Mouse (Mus musculus) MEL (cell line): ENCODE data around the gene Itprid1. TPM values are rescaled to one million over a fixed set of nuclear protein-coding genes. Genes with fewer than 3 reads are reported as not detected.

Experiments
- DNase-seq: peaks from one replicate; pipeline ENCODE4 v3.0.0; 2011; ENCODE audit warnings: low read depth, low spot score
- H3K27ac ChIP-seq: 2 replicates; pipeline ENCODE4 v1.5.1; 2012; ENCODE audit warnings: low read depth, mild to moderate bottlenecking, control low read depth, low read length, moderate library complexity; ENCODE audit not compliant: control insufficient read depth
- H3K27me3 ChIP-seq, 2 experiments: fragments of 150-350 bp in 1 of 2; sonication (generic) in 1 of 2; 2 replicates each; pipeline ENCODE4 v1.6.1; 2012; ENCODE audit warnings: low read length in 2 of 2, mild to moderate bottlenecking in 2 of 2, improper control_type of control experiment in 1 of 2, moderate library complexity in 1 of 2; ENCODE audit not compliant: insufficient read depth in 2 of 2, control insufficient read depth in 1 of 2
- H3K36me3 ChIP-seq, 2 experiments: 2 replicates each; pipeline ENCODE4 v1.6.1; 2012 to 2014; ENCODE audit warnings: low read length in 2 of 2, improper control_type of control experiment in 1 of 2, inconsistent platforms in 1 of 2, mild to moderate bottlenecking in 1 of 2; ENCODE audit not compliant: insufficient read depth in 2 of 2, control insufficient read depth in 1 of 2
- H3K4me1 ChIP-seq, 2 experiments: fragments of 150-350 bp in 1 of 2; sonication (generic) in 1 of 2; 2 replicates each; pipeline ENCODE4 v1.6.1; 2012; ENCODE audit warnings: low read length in 2 of 2, improper control_type of control experiment in 1 of 2, mild to moderate bottlenecking in 1 of 2; ENCODE audit not compliant: insufficient read depth in 2 of 2, control insufficient read depth in 1 of 2
- H3K4me3 ChIP-seq, 2 experiments: fragments of 150-350 bp in 1 of 2; sonication (generic) in 1 of 2; 2 replicates each; pipeline ENCODE4 v1.5.1; 2012; ENCODE audit warnings: low read depth in 2 of 2, low read length in 2 of 2, mild to moderate bottlenecking in 2 of 2, moderate library complexity in 2 of 2, control low read depth in 1 of 2, improper control_type of control experiment in 1 of 2; ENCODE audit not compliant: control insufficient read depth in 1 of 2, insufficient read depth in 1 of 2
- H3K79me2 ChIP-seq: 2 replicates; pipeline ENCODE4 v1.6.1; 2012; ENCODE audit warnings: mild to moderate bottlenecking, low read length, moderate library complexity; ENCODE audit not compliant: control insufficient read depth, poor library complexity, insufficient read depth
- H3K9ac ChIP-seq: 2 replicates; pipeline ENCODE4 v1.6.1; 2012; ENCODE audit warnings: low read depth, mild to moderate bottlenecking, control low read depth, low read length, moderate library complexity; ENCODE audit not compliant: control insufficient read depth, poor library complexity, severe bottlenecking
- H3K9me3 ChIP-seq: fragments of 150-350 bp; sonication (generic); replicated peaks from 2 replicates; pipeline ENCODE4 v1.6.1; 2012; ENCODE audit warnings: mild to moderate bottlenecking, low read length, improper control_type of control experiment, moderate library complexity; ENCODE audit not compliant: insufficient read depth
- BHLHE40 ChIP-seq: IDR thresholded peaks from 2 replicates; pipeline ENCODE4 v1.6.1; 2012; ENCODE audit warnings: low read depth, mild to moderate bottlenecking, inconsistent platforms, low read length, improper control_type of control experiment, borderline replicate concordance
- CHD1 ChIP-seq: IDR thresholded peaks from 2 replicates; pipeline ENCODE4 v1.6.1; 2012; ENCODE audit warnings: low read depth, mild to moderate bottlenecking, inconsistent platforms, low read length, improper control_type of control experiment
- CHD2 ChIP-seq: IDR thresholded peaks from 2 replicates; pipeline ENCODE4 v1.6.1; 2011; ENCODE audit warnings: low read length, improper control_type of control experiment
- CTCF ChIP-seq, 3 experiments: IDR thresholded peaks in 2 of 3; conservative IDR thresholded peaks in 1 of 3; 2 replicates each; pipeline ENCODE4 v1.5.1; 2011 to 2012; ENCODE audit warnings: low read length in 3 of 3, low read depth in 2 of 3, mild to moderate bottlenecking in 2 of 3, improper control_type of control experiment in 1 of 3, inconsistent platforms in 1 of 3, mixed read lengths in 1 of 3, moderate library complexity in 1 of 3; ENCODE audit not compliant: control insufficient read depth in 1 of 3, insufficient read depth in 1 of 3, poor library complexity in 1 of 3, severe bottlenecking in 1 of 3
- E2F4 ChIP-seq: IDR thresholded peaks from 2 replicates; pipeline ENCODE4 v1.6.1; 2011; ENCODE audit warnings: low read depth, low read length, improper control_type of control experiment, borderline replicate concordance
- ETS1 ChIP-seq: IDR thresholded peaks from 2 replicates; pipeline ENCODE4 v1.6.1; 2012; ENCODE audit warnings: low read depth, mild to moderate bottlenecking, inconsistent platforms, low read length, improper control_type of control experiment, moderate library complexity
- GABPA ChIP-seq: IDR thresholded peaks from 2 replicates; pipeline ENCODE4 v1.6.1; 2012; ENCODE audit warnings: low read depth, mild to moderate bottlenecking, inconsistent platforms, low read length, improper control_type of control experiment, moderate library complexity
- GATA1 ChIP-seq: IDR thresholded peaks from 2 replicates; pipeline ENCODE4 v1.6.1; 2011; ENCODE audit warnings: low read depth, low read length, improper control_type of control experiment
- HCFC1 ChIP-seq: IDR thresholded peaks from 2 replicates; pipeline ENCODE4 v1.6.1; 2012; ENCODE audit warnings: low read depth, mild to moderate bottlenecking, inconsistent platforms, low read length, improper control_type of control experiment, moderate library complexity
- KAT2A ChIP-seq: conservative IDR thresholded peaks from 2 replicates; pipeline ENCODE4 v1.6.1; 2012; ENCODE audit warnings: low read depth, low read length, improper control_type of control experiment, inconsistent platforms
- MAFK ChIP-seq: IDR thresholded peaks from 2 replicates; pipeline ENCODE4 v1.6.1; 2011; ENCODE audit warnings: low read depth, mild to moderate bottlenecking, low read length, improper control_type of control experiment, borderline replicate concordance
- MAX ChIP-seq: IDR thresholded peaks from 2 replicates; pipeline ENCODE4 v1.6.1; 2011; ENCODE audit warnings: low read length, improper control_type of control experiment
- MEF2A ChIP-seq: IDR thresholded peaks from 2 replicates; pipeline ENCODE4 v1.6.1; 2014; ENCODE audit warnings: low read depth, mild to moderate bottlenecking, inconsistent platforms, low read length, improper control_type of control experiment; ENCODE audit not compliant: poor library complexity, insufficient replicate concordance, severe bottlenecking; ENCODE audit errors: extremely low read depth
- MXI1 ChIP-seq: IDR thresholded peaks from 2 replicates; pipeline ENCODE4 v1.6.1; 2011; ENCODE audit warnings: mild to moderate bottlenecking, low read depth, low read length, improper control_type of control experiment
- MYB ChIP-seq: IDR thresholded peaks from 2 replicates; pipeline ENCODE4 v1.6.1; 2011; ENCODE audit warnings: mild to moderate bottlenecking, low read depth, low read length, improper control_type of control experiment
- MYC ChIP-seq: IDR thresholded peaks from 2 replicates; pipeline ENCODE4 v1.6.1; 2011; ENCODE audit warnings: low read depth, mild to moderate bottlenecking, low read length, improper control_type of control experiment, moderate library complexity
- NELFE ChIP-seq: IDR thresholded peaks from 2 replicates; pipeline ENCODE4 v1.6.1; 2011; ENCODE audit warnings: low read depth, low read length, improper control_type of control experiment
- NRF1 ChIP-seq: IDR thresholded peaks from 2 replicates; pipeline ENCODE4 v1.6.1; 2014; ENCODE audit warnings: low read depth, mild to moderate bottlenecking, inconsistent platforms, low read length, improper control_type of control experiment, moderate library complexity; ENCODE audit not compliant: poor library complexity, insufficient read depth, severe bottlenecking
- POLR2A ChIP-seq, 2 experiments: IDR thresholded peaks; 2 replicates each; pipeline ENCODE4 v1.6.1; 2011 to 2012; ENCODE audit warnings: low read length in 2 of 2, mild to moderate bottlenecking in 2 of 2, control low read depth in 1 of 2, improper control_type of control experiment in 1 of 2, low read depth in 1 of 2, moderate library complexity in 1 of 2; ENCODE audit not compliant: control insufficient read depth in 1 of 2, insufficient read depth in 1 of 2, poor library complexity in 1 of 2
- POLR2AphosphoS2 ChIP-seq: IDR thresholded peaks from 2 replicates; pipeline ENCODE4 v1.6.1; 2011; ENCODE audit warnings: low read length, improper control_type of control experiment
- POLR2AphosphoS5 ChIP-seq: IDR thresholded peaks from 2 replicates; pipeline ENCODE4 v1.6.1; 2012; ENCODE audit warnings: low read depth, borderline replicate concordance, mild to moderate bottlenecking, inconsistent platforms, low read length, moderate library complexity, mixed read lengths
- RCOR1 ChIP-seq: IDR thresholded peaks from 2 replicates; pipeline ENCODE4 v1.6.1; 2012; ENCODE audit warnings: low read depth, mild to moderate bottlenecking, inconsistent platforms, low read length, improper control_type of control experiment
- SIN3A ChIP-seq: IDR thresholded peaks from 2 replicates; pipeline ENCODE4 v1.6.1; 2012; ENCODE audit warnings: low read length, improper control_type of control experiment, inconsistent platforms
- TBP ChIP-seq: IDR thresholded peaks from 2 replicates; pipeline ENCODE4 v1.8.0; 2011; ENCODE audit warnings: low read depth, low read length, improper control_type of control experiment
- TCF12 ChIP-seq: IDR thresholded peaks from 2 replicates; pipeline ENCODE4 v1.6.1; 2014; ENCODE audit warnings: low read depth, mild to moderate bottlenecking, inconsistent platforms, low read length, improper control_type of control experiment, moderate library complexity
- USF1 ChIP-seq: IDR thresholded peaks from 2 replicates; pipeline ENCODE4 v1.6.1; 2014; ENCODE audit warnings: low read depth, mild to moderate bottlenecking, inconsistent platforms, low read length, improper control_type of control experiment, moderate library complexity
- ZMIZ1 ChIP-seq: IDR thresholded peaks from 2 replicates; pipeline ENCODE4 v1.6.1; 2012; ENCODE audit warnings: low read depth, mild to moderate bottlenecking, inconsistent platforms, low read length, improper control_type of control experiment, moderate library complexity
- ZNF384 ChIP-seq: IDR thresholded peaks from 2 replicates; pipeline ENCODE4 v1.6.1; 2012; ENCODE audit warnings: low read depth, mild to moderate bottlenecking, inconsistent platforms, low read length, improper control_type of control experiment
- polyA plus RNA-seq, 2 experiments: library from polyadenylated mRNA; stranded (reverse) in 1 of 2; unstranded in 1 of 2; fragments of >175 nt in 1 of 2; fragments of >200 nt in 1 of 2; gene quantifications; 2 replicates each; pipeline versions ENCODE4 v1.2.1 to v1.2.4; 2012; ENCODE audit warnings: low replicate concordance in 2 of 2, low read depth in 1 of 2; ENCODE audit not compliant: insufficient read length in 2 of 2, insufficient read depth in 1 of 2, missing spikeins in 1 of 2
- total RNA-seq: library from RNA; depleted of rRNA; stranded (reverse); fragments of 300-350 nt; gene quantifications from 2 replicates; pipeline ENCODE4 v1.2.3, GENCODE M21; 2012

Itprid1 gene
- total and polyA plus RNA-seq, 3 experiments: not detected

DNA sequence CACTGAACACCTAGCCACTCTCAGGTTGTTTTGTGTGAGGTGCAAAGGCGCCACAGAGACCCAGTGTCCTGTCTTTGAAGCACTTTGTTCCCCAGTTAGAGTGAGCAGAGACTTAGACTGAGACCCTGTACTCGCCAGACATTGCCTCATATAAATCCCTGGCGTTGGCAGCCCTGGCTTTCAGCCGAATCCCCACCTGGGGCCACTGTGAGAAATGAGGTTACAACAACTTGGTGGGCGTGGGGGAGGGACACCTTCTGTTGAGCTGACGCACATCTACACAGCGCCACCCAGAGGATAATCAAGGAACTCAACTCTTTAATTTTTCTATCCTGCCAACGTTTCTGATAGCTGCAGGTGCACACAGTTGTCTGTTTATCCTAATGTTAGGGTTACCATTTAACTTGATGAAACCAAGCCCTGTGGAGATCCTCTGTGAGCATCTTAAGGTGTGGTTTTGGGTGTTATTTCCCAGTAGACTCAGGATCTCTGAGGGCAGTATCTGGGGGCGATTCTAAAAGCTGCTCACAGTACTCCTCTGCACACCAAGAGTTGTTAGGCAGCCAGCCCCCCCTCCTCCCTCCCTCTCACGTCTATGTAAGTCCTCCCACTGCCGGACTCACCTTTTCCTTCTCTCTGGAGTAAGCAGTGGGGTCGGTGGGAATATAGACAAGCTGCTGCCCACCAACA, 32.6 kb upstream of the Itprid1 start:
- Histone ChIP-seq H3K79me2 (no peaks in the 10 kb centered on the region), H3K36me3 (no peaks in the 10 kb centered on the region), H3K4me3 (no peak overlapping the region), H3K4me1 (no peaks in the 10 kb centered on the region), H3K9me3 (no peaks in the 10 kb centered on the region), H3K9ac (no peak overlapping the region), H3K27me3 (no peaks in the 10 kb centered on the region), H3K27ac (no peak overlapping the region)
- DNase-seq: no peak
- TF ChIP-seq POLR2A (IDR thresholded peaks at IDR 0.05; ENCODE audit: control insufficient read depth in 1 of 2, insufficient read depth in 1 of 2, low read depth in 1 of 2, low read length in 2 of 2, poor library complexity in 1 of 2): no peak
- TF ChIP-seq ZNF384: no peak
- TF ChIP-seq MAX: no peak
- no peak for TF ChIP-seq ZMIZ1
- TF ChIP-seq KAT2A: no peak
- TF ChIP-seq HCFC1: no peak
- no peak for TF ChIP-seq GABPA
- TF ChIP-seq MXI1: no peak
- no peak for TF ChIP-seq NELFE
- no peak for TF ChIP-seq GATA1
- TF ChIP-seq CHD1: no peak
- no peak for TF ChIP-seq POLR2AphosphoS2
- TF ChIP-seq BHLHE40: no peak
- no peak for TF ChIP-seq TCF12
- no peak for TF ChIP-seq TBP
- TF ChIP-seq USF1: no peak

GRCm38 (mm10) chr6:55804681-55805000, 32.1 kb upstream of the Itprid1 start:
- Histone ChIP-seq H3K79me2 (no peaks in the 10 kb centered on the region), H3K9ac (no peak overlapping the region), H3K27me3 (no peaks in the 10 kb centered on the region), H3K4me1 (no peaks in the 10 kb centered on the region), H3K9me3 (no peaks in the 10 kb centered on the region), H3K27ac (no peak overlapping the region), H3K36me3 (no peaks in the 10 kb centered on the region), H3K4me3 (no peak overlapping the region)
- no peak for DNase-seq
- TF ChIP-seq E2F4 (no peak), ETS1 (no peak), HCFC1 (no peak), NELFE (no peak), SIN3A (no peak), RCOR1 (no peak), MAX (no peak), MYB (no peak), GATA1 (no peak), CHD2 (no peak), ZMIZ1 (no peak), MXI1 (no peak), POLR2AphosphoS5 (no peak), POLR2A (IDR thresholded peaks at IDR 0.05; ENCODE audit: control insufficient read depth in 1 of 2, insufficient read depth in 1 of 2, low read depth in 1 of 2, low read length in 2 of 2, poor library complexity in 1 of 2) (no peak), MEF2A (no peak), MAFK (no peak), CTCF (IDR thresholded peaks at IDR 0.05 in 2 of 3, conservative IDR thresholded peaks at IDR 0.05 in 1 of 3; ENCODE audit: control insufficient read depth in 1 of 3, insufficient read depth in 1 of 3, low read depth in 2 of 3, low read length in 3 of 3, poor library complexity in 1 of 3, severe bottlenecking in 1 of 3) (no peak), MYC (no peak), NRF1 (no peak), GABPA (no peak)
